Mouse (Mus musculus): ENCODE measurements at regions not wholly inside any gene's neighbourhood (a gene's known extent, or its start where the extent isn't known, plus 50 kb on each side); places are given as distances from the start of the nearest gene placed in this dataset.

DNA sequence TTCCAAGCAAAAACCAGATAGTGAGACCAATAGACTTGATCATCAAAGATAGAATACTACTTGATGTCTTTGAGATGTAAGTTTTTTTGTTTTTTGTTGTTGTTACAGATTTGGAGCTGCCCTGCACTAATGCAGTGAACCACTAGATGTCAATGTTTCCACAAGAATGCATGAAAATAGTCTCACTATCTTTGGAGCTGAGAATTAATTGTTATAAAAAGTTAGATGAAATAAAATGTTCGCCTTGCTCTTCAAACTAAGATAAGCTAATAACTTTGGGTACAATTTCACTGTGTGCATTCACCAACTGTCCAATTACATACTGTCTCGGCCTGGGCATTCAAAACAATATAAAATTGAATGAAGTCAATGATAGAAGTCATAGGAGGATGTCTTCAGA lies 223.2 kb upstream of the Agtr1b start:
- DNase-seq (ENCODE audit: low spot score in 2 of 2): peak in 1 of 2 experiments; percentile 6

DNA sequence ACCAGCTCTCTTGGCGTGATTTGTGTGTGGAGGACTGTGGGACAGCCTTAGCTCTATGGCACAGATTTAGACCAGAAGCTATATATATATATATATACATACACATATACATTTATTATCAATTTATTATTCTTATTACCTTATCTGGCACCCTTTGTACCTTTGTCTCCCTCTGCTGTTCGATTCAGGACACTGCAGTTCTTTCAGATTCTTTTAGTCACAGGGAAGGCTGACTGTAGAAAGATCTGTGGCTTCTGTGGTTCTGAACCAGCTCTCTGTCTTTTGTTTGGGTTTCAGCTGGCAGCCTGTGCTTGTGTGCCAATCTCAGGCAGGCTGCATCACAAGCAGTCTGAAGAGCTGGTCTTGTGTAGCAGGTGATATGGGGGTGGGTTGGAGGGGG lies 184.6 kb upstream of the Agtr1b start:
- no peak for DNase-seq (ENCODE audit: low spot score in 2 of 2)

DNA sequence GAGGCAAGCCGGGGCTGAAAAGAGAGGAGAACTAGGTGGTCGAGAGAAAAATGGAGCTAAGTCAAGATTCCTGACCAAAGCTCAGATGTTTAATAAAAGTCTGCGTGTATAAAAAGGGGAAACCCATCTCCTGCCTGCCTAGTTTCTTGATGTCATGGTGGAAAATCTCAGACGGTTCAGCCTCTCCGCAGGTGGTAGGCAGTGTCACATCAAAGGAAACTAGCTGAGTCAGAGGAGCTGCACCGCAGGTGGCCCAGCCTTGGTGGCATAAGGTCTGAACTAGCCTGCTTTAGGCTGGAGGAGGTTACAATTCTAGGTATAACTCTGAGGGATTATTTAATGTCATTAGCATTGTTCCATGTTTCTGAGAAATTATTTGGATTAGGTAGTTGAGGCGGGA lies 177.0 kb upstream of the Agtr1b start:
- DNase-seq (ENCODE audit: low spot score in 2 of 2): no peak

DNA sequence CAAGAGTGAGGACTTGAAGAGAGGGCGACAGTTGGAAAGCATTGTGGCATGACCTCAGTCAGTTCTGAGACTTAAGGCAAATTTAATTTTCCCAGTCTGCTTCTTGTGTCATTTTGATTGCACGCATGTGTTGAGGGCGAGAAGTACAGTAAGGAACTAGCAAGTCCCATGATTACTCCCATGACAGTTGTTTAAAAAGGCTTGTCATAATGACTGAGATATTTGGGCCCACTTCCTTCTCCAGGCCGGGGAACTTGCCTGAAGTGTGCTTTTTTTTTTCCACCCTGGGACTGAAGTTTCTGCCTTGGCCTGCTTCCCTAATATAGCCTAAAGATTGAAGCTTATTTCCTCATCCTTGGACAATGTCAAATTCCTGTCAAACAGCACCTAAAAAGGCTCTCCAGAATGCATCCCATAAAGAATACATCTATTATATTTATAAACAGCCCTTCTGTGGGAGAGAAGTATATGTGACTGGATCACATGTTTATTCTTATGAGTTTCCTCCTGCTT lies 171.6 kb upstream of the Agtr1b start:
- no peak for DNase-seq (ENCODE audit: low spot score in 2 of 2)

DNA sequence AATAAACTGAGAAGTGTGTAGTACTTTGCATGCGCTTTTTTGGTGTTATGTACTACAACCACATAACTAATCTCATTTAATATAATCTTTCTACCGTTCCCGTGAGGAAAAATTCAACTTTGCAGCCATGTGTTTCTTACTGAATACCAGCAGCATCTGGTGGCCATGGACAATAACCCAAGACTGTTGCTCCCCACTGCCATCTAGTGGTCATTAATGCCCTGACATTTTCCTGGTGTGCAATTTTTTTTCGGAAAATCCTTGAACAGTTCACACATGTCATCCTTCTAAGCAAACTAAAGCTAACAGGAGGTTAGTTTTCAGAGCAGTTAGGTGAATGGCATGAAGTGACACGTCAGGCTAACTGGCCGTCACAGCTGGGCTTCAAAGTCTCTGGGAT lies 153.8 kb upstream of the Agtr1b start:
- DNase-seq (ENCODE audit: low spot score in 2 of 2): no peak

DNA sequence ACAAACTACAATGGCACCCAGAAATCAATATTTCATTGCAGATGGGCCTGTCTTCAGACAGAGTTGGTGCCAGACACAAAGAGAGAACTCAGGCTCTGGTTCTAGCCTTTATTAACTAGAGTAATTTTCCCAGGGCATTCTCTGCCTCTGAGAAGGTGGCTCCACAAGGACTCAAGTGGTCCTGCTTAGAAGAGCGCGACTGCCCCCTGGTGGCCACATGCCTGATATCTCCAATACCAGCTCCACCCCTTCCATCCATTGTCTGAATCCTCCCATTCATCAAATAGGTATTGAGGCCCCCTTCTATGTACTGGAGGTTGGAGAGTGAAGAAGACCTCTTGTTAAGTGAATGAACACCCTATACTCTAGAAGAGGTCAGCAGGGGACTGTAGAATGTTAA lies 142.2 kb upstream of the Agtr1b start:
- peak; percentile 30 to 67 for DNase-seq (ENCODE audit: low spot score in 2 of 2)

DNA sequence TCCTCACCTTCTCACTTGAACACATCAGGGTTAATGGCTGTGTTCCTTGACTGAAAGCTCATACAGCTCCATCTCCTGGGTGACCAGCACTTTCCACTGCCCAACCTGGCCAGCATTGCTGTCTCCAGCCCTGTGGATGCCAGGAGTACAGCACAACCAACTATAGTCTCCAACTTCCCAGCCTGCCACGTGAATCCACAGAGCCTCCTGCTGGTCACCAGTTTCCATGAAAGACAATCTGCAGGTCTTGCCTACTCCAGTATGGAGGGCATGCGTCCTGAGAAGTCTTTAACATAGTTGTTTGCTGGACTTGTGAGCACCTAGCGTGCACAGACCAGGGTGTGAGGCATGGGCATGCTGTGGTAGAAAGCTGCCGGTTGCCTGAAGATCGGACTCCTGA lies 138.6 kb upstream of the Agtr1b start:
- no peak for DNase-seq (ENCODE audit: low spot score in 2 of 2)

Data from left cerebral cortex, adult 8-10 months (tissue).